8 mouse cellular contexts compared by ENCODE assay signal in the genomic region with DNA sequence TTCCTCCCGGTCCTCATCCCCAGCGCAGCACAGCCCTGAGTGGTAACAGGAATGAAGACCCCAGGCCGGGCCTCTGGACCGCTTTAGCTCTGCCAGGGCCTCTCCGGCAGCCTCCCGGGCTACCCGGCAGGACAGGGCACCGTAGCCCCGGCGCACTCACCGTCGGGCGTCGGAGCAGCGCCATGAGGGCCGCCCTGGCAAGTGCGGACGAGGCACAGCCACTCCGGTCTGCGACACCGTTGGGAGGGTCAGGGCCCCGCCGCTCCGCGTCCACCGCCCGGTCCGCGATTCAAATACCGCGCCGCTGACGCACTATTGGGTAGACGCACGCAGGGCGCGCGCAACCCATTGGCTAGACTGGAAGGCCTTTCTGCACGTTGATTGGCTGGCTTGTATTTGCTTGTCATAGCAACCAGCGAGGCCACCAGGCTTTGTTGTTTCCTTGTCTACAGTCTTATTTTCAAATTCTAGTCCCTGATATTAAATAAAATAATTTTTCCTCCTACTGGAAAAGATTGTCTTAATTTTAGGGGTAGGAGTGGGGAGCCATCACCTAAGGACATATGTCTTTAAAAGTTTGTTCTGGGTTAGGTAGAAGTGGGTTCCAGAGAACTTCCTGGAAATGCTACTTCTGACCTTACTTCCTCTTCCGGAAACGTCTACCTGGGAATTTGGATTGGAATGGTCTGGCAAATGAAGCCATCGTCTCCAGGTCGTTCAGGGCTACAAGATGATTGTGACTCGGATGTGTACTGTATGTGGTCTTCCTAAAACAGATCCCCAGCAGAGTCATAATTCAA. TPM values are rescaled to one million over a fixed set of nuclear protein-coding genes. Genes with fewer than 3 reads are reported as not detected.
DNase-seq lines count a peak whose midpoint lies in the region; ATAC-seq lines count a peak whose summit lies in the region.

Gene Ccnb2 (minus strand): TSS at position 291 of the 800 bp plus-strand sequence.

- DNase-seq in Muller cell, postnatal 12 days (ENCODE audit: inconsistent ontology term): peak; percentile 87
- peak; percentile 73 for DNase-seq in cerebellum, adult 9-11 months
- peak; percentile 82 to 85 for DNase-seq in frontal cortex, postnatal 10 days (ENCODE audit: low spot score in 2 of 2)
- peak; percentile 77 to 90 for DNase-seq in layer of hippocampus, postnatal 14 days (ENCODE audit: low spot score in 2 of 2)
- peak; percentile 89 for DNase-seq in lung, postnatal 14 days
- DNase-seq in retina, embryonic 14.5 days (ENCODE audit: low spot score): peak; percentile 93
- DNase-seq in thymus, postnatal 4 days: peak; percentile 91

- H3K4me3 ChIP-seq in hindbrain, embryonic 12.5 days: peak within 1 kb of the TSS; percentile 64

- peak; percentile 96 for ATAC-seq in hindbrain, embryonic 12.5 days (ENCODE audit: low FRiP score)

- no peaks in the 10 kb centered on the region for H3K9me3 ChIP-seq in hindbrain, embryonic 12.5 days (replicated peaks)

- no peaks in the 10 kb centered on the region for H3K27me3 ChIP-seq in hindbrain, embryonic 12.5 days

- H3K4me2 ChIP-seq in hindbrain, embryonic 12.5 days (replicated peaks): peak within 1 kb of the TSS; percentile 97

- 3% methylated on average over 45 of the region's 45 CpGs for WGBS in hindbrain, embryonic 12.5 days

- H3K36me3 ChIP-seq in hindbrain, embryonic 12.5 days: peaks cover 33% of the 10 kb centered on the region

- H3K4me1 ChIP-seq in hindbrain, embryonic 12.5 days: peaks cover 9% of the 10 kb centered on the region

- H3K27ac ChIP-seq in hindbrain, embryonic 12.5 days: 0 out of 2 replicates have a peak within 1 kb of the TSS, but pooled peaks have one; percentile 7

- peak within 1 kb of the TSS; percentile 70 for H3K9ac ChIP-seq in hindbrain, embryonic 12.5 days

RNA-seq across cellular contexts. Expression of gene Ccnb2, which starts in this region (rescaled TPM):
- polyA plus RNA-seq in hindbrain, embryonic 12.5 days (2016; fragmentation: Nextera tagmentation; extraction: Ambion mirVana): 118 and 129 TPM in 2 replicates
- 1 to 10 TPM; 2.3 to 2.4 TPM for total RNA-seq in layer of hippocampus, postnatal 14 days (2021)

Comparison
In these comparisons a context has a peak if more than half of its experiments do, and no peak if none do; other contexts are left out.
1. Peak in every context shown above with its lines: DNase-seq, ATAC-seq, H3K4me3 ChIP-seq and H3K27ac ChIP-seq.